Mouse (Mus musculus) heart, postnatal 10 days (tissue): ENCODE results near the gene Gm5737. TPM values are rescaled to one million over a fixed set of nuclear protein-coding genes. Genes with fewer than 3 reads are reported as not detected.

Source experiments
- DNase-seq, 2 experiments: peaks; one replicate each; pipeline ENCODE4 v3.0.0; 2021
- intact Hi-C: fragments of 180-260 bp; cut with DNase I; formaldehyde crosslinking; loops from one replicate; pipeline ENCODE4 v1.15.1; 2025
- total RNA-seq, 2 experiments: library from RNA; stranded (reverse); gene quantifications; 2 replicates each; pipeline ENCODE4 v1.2.3; 2021

Gene Gm5737
- total RNA-seq, 2 experiments from 2014 or later = not detected

- DNase-seq = no peak
- intact Hi-C loops = loop anchor here (5.0 kb wide), 4 partner anchors 33 to 273 kb away; no protein-coding TSS in a partner anchor
These were observed 27.6 kb downstream of the Gm5737 start for GRCm38 (mm10) chr7:120839786-120840185.

DNA sequence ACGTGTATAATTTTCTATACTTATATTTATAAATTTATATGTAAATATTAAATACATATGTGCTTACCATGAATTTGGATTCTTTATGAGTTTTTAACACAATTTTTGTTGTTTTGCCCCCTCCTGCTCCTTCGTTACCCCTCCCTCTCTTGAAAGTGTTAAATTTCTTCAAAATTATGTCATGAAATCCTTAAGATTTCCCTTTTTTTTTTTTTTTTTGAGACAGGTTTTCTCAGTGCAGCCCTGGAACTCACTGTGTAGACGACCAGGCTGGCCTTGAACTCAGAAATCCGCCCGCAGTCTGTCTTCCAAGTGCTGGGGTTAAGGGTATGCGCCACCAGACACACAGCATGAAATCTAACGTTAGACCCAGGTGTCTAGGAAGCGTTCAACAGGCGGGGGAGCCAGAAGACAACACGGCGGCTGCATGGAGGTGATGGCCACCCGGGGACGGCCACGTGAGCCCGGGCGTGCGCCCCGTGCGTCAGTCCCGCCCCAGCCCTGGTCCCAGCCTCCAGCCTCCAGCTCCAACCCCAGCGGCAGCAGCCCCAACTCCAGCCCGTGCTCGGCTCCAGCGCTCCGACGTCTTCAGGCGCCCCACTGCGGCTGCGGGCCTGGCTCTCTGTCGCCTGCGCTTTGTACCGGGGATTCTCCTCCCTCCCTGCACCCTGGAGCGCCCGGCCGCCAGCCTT lies 30.3 kb downstream of the Gm5737 start, which contains the start of gene Eef2k:
Gene Eef2k, plus strand, starts transcription at position 487 of the 692 bp plus-strand sequence.
- intact Hi-C loops = loop anchor here (1.0 to 5.0 kb wide), 2 partner anchors 75 to 135 kb away; partner anchors contain the start of gene Polr3e
- peak; percentile 90 to 93 for DNase-seq

DNA sequence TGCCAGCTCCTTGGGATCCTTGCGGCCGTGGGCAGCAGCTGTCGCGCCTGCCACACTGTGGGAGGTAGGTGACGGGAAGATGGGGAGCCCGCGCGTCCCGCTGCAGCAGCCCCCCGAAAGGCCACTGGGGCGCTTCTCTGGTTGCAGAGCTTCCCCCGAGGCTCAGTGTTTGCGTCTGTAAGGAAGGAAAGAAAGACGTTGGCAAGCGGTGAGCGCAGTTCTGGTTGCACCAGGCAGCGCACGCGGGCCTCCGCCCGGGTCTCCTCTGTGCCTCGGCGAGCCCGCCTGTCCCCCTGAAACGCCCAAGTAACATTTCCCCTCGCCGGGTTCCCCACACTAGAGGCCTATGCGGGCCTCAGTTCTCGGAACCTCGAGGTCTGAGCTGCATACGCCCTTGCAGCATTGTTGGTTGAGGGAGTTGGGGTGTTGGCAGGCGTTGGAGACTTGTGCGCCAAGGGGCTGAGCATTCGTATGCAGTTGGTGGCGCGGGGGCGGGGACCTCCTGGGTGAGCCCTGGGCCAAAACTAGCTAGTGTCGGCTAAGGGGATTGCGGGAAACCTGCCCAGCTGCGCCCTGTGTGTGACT lies 31.0 kb downstream of the Gm5737 start:
- peak; percentile 93 for DNase-seq
- intact Hi-C loops = loop anchor here (5.0 kb wide), 1 partner anchor 134 kb away; no protein-coding TSS in a partner anchor

- intact Hi-C loops = loop anchor here (5.0 kb wide), 1 partner anchor 133 kb away; no protein-coding TSS in a partner anchor
- peak in 1 of 2 experiments; percentile 27 for DNase-seq
These were observed 31.8 kb downstream of the Gm5737 start for GRCm38 (mm10) chr7:120843852-120844435.

DNA sequence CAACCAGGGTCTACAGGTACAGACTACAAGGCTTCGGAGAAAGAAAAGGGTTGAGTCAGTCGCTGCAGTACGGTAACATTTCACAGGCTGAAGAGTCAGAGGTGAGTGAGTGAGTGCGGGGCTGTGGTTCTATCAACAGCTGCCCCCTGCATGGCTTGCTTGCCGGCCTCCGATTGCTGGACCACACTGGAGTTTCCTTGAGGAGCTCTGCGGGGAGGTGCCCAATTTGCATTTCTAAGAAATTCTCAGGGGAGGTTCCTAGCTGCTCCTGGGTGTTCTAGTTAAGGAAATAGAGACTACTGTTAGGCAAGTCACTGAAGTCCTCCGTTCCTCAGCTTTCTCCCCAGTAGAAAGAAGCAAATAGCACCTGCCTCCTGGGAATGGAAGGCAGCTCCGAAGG lies 32.5 kb downstream of the Gm5737 start:
- intact Hi-C loops = loop anchor here (5.0 kb wide), 1 partner anchor 133 kb away; no protein-coding TSS in a partner anchor
- DNase-seq = no peak

DNA sequence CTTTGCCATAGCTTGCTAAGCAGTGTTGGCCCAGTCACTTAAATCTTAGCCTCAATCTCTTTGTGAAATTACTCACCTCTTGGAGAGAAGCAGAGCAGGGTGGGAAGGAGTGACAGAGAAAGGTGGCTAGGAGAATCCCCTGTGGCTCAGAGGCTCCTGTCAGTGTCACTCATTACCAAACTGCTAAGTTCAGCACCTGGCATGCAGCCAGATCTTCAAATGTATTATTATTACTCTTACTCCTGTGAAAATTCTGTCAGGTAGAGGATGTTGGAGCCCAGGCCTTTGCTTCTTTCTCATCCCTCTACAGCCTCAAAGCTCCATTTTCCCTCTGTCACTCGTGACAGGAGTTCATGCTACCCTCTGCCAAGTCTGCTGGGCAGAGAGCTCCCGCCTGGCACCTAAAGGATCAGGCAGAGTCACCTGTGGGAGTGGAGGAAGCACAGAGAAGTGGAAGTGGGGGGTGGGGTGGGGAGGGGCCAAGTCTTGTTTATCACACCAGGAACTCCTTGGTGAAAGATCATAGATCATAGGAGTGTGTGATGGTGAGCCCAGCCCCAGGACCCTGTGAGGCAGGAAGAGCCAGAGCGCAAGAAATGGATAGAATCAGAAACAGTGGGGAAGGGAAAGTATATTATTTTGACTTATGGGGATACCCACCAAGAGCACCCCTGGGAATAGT lies 36.8 kb downstream of the Gm5737 start:
- intact Hi-C loops = no loop called here
- no peak for DNase-seq

DNA sequence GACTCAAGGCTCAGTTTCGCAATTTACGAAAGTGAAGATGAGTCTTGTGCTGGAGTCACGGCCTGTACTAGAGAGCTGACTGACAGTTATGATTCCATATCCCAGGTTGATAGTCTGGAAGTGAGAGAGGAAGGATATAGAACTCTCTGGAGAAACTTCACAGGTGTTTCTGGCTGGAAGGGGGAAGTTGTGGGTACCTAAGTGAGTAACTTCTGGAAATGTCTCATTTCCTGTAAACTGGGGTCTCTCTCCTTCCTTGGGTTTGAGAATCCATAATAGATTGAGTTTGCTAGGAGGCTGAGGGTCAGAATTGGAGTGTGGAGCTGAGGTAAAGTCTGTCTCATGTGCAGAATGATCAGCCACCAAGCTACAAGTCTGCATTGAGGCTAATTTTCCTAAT lies 38.0 kb downstream of the Gm5737 start:
- intact Hi-C loops = no loop called here
- no peak for DNase-seq

- no peak for DNase-seq
- intact Hi-C loops = no loop called here
These were observed 47.7 kb downstream of the Gm5737 start for GRCm38 (mm10) chr7:120859854-120860253.

GRCm38 (mm10) chr7:120860799-120861487 lies 48.8 kb downstream of the Gm5737 start:
- intact Hi-C loops = no loop called here
- no peak for DNase-seq

- intact Hi-C loops = no loop called here
- DNase-seq = no peak
These were observed 49.4 kb downstream of the Gm5737 start for GRCm38 (mm10) chr7:120861488-120862047.

DNA sequence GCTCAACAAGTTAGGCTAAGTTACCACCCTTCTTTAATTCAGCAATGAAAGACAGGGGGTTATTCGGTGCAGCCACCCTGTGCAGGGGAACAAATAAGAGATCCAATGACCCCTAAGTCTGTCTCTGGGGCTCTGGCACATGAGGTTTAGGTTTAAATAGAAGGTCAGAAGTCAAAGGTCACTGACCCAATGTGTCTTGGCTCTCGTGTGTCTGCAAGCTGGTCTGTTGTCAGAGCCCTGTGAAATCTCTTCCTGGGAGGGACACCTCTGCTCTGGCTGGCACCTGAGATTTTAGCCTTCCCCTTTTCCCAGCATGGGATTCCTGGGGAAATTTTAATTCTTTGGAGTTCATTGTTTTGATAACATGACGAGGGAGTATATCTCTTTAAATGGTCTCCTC lies 50.0 kb downstream of the Gm5737 start:
- DNase-seq = no peak
- intact Hi-C loops = no loop called here

- intact Hi-C loops = no loop called here
- DNase-seq = no peak
These were observed 50.5 kb downstream of the Gm5737 start for GRCm38 (mm10) chr7:120862626-120863025.

DNA sequence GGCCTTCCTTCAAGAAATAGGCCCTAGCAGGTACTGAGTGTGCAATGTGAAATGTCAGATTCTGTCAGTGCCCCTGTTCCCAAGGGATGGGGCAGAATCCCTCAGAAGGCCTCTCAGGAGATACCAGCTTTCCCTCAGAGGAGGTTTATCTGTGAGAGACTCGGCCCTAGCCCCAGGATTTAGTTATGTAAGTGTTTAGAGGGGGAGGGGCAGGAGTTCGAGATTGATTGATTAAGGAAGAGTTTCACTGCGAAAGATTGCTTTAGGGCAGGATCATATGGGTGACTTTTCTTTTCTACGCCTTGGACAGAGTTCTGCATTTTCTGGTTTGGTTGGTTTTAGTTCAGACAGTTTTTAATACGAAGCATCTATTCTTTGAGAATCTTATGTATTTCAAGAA lies 51.3 kb downstream of the Gm5737 start:
- intact Hi-C loops = no loop called here
- no peak for DNase-seq

GRCm38 (mm10) chr7:120865100-120865499 lies 52.9 kb downstream of the Gm5737 start:
- DNase-seq = peak; percentile 62 to 63
- intact Hi-C loops = no loop called here

DNA sequence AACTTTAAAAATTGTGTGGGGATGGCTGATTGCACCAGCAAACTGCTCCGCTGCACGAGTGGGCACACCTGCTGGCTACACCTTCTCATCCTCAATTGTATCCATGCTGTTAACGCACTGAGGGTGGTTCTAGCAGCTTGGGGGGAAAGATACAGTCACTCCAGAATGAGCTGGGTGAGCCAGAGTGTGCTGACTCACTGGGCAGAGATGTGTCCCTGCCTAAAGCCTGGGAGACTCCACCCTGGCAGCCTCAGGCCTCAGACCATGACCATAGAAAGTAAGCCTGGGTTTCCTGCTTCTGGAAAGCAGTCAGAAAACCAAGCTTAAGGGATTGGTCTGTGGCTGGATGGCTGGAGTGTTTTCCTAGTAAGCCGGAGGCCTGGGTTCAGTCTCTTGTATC lies 53.7 kb downstream of the Gm5737 start:
- intact Hi-C loops = no loop called here
- DNase-seq = peak; percentile 63 to 76

DNA sequence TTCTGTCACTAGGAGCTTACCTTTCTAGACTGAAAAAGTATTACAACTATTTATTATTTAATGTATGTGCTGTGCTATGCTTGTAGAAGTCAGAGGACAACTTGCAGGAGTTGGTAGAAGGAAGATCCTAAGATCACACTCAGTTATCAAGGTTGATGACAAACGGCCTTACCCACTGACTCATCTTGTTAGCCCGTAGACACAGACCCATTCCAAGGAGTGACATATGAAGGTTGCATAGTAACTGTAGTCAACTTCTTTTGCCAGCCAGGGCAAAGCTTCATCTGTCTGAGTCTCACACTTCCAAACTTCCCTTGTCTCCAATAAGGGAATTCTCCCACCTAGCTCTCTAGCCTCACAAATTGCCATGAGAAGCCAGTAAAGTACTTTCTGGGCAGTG lies 54.5 kb downstream of the Gm5737 start:
- no peak for DNase-seq
- intact Hi-C loops = no loop called here

GRCm38 (mm10) chr7:120867720-120868119 lies 55.6 kb downstream of the Gm5737 start:
- intact Hi-C loops = no loop called here
- DNase-seq = no peak

- no peak for DNase-seq
- intact Hi-C loops = loop anchor here (5.0 kb wide), 1 partner anchor 33 kb away; no protein-coding TSS in a partner anchor
These were observed 57.7 kb downstream of the Gm5737 start for GRCm38 (mm10) chr7:120869883-120870282.

GRCm38 (mm10) chr7:120870431-120871008 lies 58.4 kb downstream of the Gm5737 start:
- peak in 1 of 2 experiments; percentile 14 for DNase-seq
- intact Hi-C loops = loop anchor here (5.0 kb wide), 1 partner anchor 33 kb away; no protein-coding TSS in a partner anchor

GRCm38 (mm10) chr7:120873083-120873482 lies 60.9 kb downstream of the Gm5737 start:
- DNase-seq = peak; percentile 26
- intact Hi-C loops = loop anchor here (5.0 kb wide), 1 partner anchor 36 kb away; no protein-coding TSS in a partner anchor
